Mouse (Mus musculus) myocyte (in vitro differentiated cells): ENCODE measurements at regions not wholly inside any gene's neighbourhood (a gene's known extent, or its start where the extent isn't known, plus 50 kb on each side); places are given as distances from the start of the nearest gene placed in this dataset.

Experiments
- H3K27me3 ChIP-seq: one replicate; pipeline ENCODE4 v1.6.1; 2011; ENCODE audit not compliant: control insufficient read depth, insufficient read depth, insufficient read length
- H3K36me3 ChIP-seq: one replicate; pipeline ENCODE4 v1.6.1; 2011; ENCODE audit not compliant: control insufficient read depth, insufficient read depth
- H3K4me2 ChIP-seq: one replicate; pipeline ENCODE4 v1.6.1; 2011; ENCODE audit warnings: low read depth, control low read depth
- H3K4me3 ChIP-seq: one replicate; pipeline ENCODE4 v1.5.1; 2011; ENCODE audit warnings: mild to moderate bottlenecking, control low read depth, moderate library complexity
- H3K79me2 ChIP-seq: one replicate; pipeline ENCODE4 v1.6.1; 2011; ENCODE audit not compliant: control insufficient read depth, insufficient read depth
- H3ac ChIP-seq: one replicate; pipeline ENCODE4 v1.6.1; 2011; ENCODE audit not compliant: control insufficient read depth, insufficient read length
- CEBPB ChIP-seq: IDR thresholded peaks from 2 replicates; pipeline ENCODE4 v1.6.1; 2011; ENCODE audit warnings: mild to moderate bottlenecking, moderate library complexity; ENCODE audit not compliant: poor library complexity, insufficient read depth, severe bottlenecking
- E2F4 ChIP-seq: IDR thresholded peaks from one replicate; pipeline ENCODE4 v1.6.1; 2011; ENCODE audit warnings: mild to moderate bottlenecking, control low read depth, moderate library complexity; ENCODE audit not compliant: insufficient read depth
- MAX ChIP-seq: IDR thresholded peaks from one replicate; pipeline ENCODE4 v1.6.1; 2011; ENCODE audit warnings: low read depth, mild to moderate bottlenecking, control low read depth
- MYOD1 ChIP-seq, 3 experiments: IDR thresholded peaks; one replicate each; pipeline ENCODE4 v1.6.1; 2011; ENCODE audit warnings: control low read depth in 2 of 3, low read depth in 2 of 3, mild to moderate bottlenecking in 2 of 3, moderate library complexity in 1 of 3; ENCODE audit not compliant: insufficient read length in 2 of 3, control insufficient read depth in 1 of 3
- MYOG ChIP-seq, 3 experiments: IDR thresholded peaks; one replicate each; pipeline ENCODE4 v1.6.1; 2011; ENCODE audit warnings: control low read depth in 2 of 3, low read depth in 2 of 3, mild to moderate bottlenecking in 2 of 3; ENCODE audit not compliant: insufficient read length in 2 of 3, control insufficient read depth in 1 of 3, insufficient read depth in 1 of 3
- POLR2A ChIP-seq: IDR thresholded peaks from one replicate; pipeline ENCODE4 v1.6.1; 2011; ENCODE audit warnings: low read depth, mild to moderate bottlenecking, control low read depth, moderate library complexity; ENCODE audit not compliant: insufficient read length
- POLR2AphosphoS2 ChIP-seq: IDR thresholded peaks from one replicate; pipeline ENCODE4 v1.6.1; 2011; ENCODE audit warnings: low read depth, control low read depth; ENCODE audit not compliant: insufficient read length
- REST ChIP-seq: IDR thresholded peaks from one replicate; pipeline ENCODE4 v1.6.1; 2011; ENCODE audit warnings: mild to moderate bottlenecking, control low read depth, moderate library complexity; ENCODE audit not compliant: insufficient read depth, insufficient read length
- SRF ChIP-seq: IDR thresholded peaks from one replicate; pipeline ENCODE4 v1.6.1; 2011; ENCODE audit warnings: low read depth; ENCODE audit not compliant: control insufficient read depth, insufficient read length
- TCF12 ChIP-seq: IDR thresholded peaks from one replicate; pipeline ENCODE4 v1.6.1; 2011; ENCODE audit warnings: mild to moderate bottlenecking, control low read depth; ENCODE audit not compliant: poor library complexity, insufficient read depth, severe bottlenecking
- TCF3 ChIP-seq: IDR thresholded peaks from one replicate; pipeline ENCODE4 v1.6.1; 2011; ENCODE audit warnings: low read depth, control low read depth; ENCODE audit not compliant: insufficient read length
- USF1 ChIP-seq: IDR thresholded peaks from one replicate; pipeline ENCODE4 v1.6.1; 2011; ENCODE audit warnings: low read depth, mild to moderate bottlenecking, control low read depth, moderate library complexity

- no peak for TF ChIP-seq MYOG (IDR thresholded peaks at IDR 0.05; ENCODE audit: control insufficient read depth in 1 of 3, insufficient read depth in 1 of 3, insufficient read length in 2 of 3, low read depth in 2 of 3)
- no peak for TF ChIP-seq TCF12
- TF ChIP-seq POLR2AphosphoS2: no peak
- no peak for TF ChIP-seq E2F4
- no peak for TF ChIP-seq TCF3
- TF ChIP-seq POLR2A: no peak
- TF ChIP-seq MYOD1 (IDR thresholded peaks at IDR 0.05; ENCODE audit: control insufficient read depth in 1 of 3, insufficient read length in 2 of 3, low read depth in 2 of 3): no peak
- TF ChIP-seq REST: no peak
- TF ChIP-seq USF1: no peak
- no peak for TF ChIP-seq MAX
- TF ChIP-seq CEBPB: no peak
- TF ChIP-seq SRF: no peak
- Histone ChIP-seq H3K4me3 (no peak overlapping the region), H3K4me2 (no peak overlapping the region), H3K36me3 (no peaks in the 10 kb centered on the region), H3K27me3 (no peaks in the 10 kb centered on the region), H3K79me2 (no peaks in the 10 kb centered on the region), H3ac (no peak overlapping the region)
Observed at GRCm38 (mm10) chr8:66779622-66780021, 80.4 kb upstream of the Naf1 start.

DNA sequence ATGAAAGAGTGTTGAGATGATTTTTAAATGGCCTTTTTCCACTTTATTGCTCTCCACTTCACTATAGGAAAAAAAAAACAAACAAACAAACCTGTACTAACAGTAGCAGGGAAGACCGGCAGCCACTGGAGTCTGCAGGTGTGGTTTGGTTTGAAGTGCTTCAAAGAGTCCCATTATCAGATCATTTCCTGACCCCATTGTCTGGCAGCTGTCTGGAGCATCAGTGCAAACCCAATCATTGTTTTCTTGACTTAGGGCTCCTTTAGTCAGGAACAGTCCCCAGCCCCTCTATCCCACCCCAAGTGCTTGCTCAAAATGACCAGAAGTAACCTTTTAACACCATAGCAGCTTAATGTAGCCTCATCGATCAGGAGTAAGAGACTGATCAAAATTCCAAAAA, 77.4 kb upstream of the Naf1 start:
- no peaks in the 10 kb centered on the region for H3K79me2 ChIP-seq
- no peak overlapping the region for H3K4me2 ChIP-seq
- H3ac ChIP-seq: no peak overlapping the region
- H3K36me3 ChIP-seq: no peaks in the 10 kb centered on the region
- TF ChIP-seq USF1: no peak
- H3K27me3 ChIP-seq: no peaks in the 10 kb centered on the region
- no peak overlapping the region for H3K4me3 ChIP-seq

DNA sequence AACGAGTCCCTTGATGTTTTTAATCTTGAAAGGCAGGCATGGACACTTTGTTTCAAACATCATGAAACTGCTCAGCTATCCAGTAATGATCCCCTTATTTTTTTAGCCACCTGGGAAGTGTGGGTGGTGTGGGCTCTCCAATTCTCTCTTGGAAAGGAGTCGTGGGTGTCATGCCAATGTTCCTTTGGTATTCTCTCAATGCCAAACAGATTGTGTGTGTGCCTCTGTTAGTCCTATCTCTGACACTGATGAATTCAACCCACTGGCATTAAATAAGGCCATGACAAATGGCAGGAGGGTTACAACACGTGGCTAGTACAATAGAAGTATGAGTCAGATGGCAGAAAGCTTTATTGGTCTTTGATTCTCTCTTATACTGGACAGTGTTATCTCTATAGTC, 74.0 kb upstream of the Naf1 start:
- no peaks in the 10 kb centered on the region for H3K79me2 ChIP-seq
- H3K4me2 ChIP-seq: no peak overlapping the region
- H3K36me3 ChIP-seq: no peaks in the 10 kb centered on the region
- H3K27me3 ChIP-seq: no peaks in the 10 kb centered on the region
- no peak for TF ChIP-seq SRF
- TF ChIP-seq POLR2A: no peak
- TF ChIP-seq TCF12: no peak
- TF ChIP-seq POLR2AphosphoS2: no peak
- TF ChIP-seq REST: no peak
- no peak for TF ChIP-seq CEBPB
- no peak for TF ChIP-seq MAX
- TF ChIP-seq MYOG (IDR thresholded peaks at IDR 0.05; ENCODE audit: control insufficient read depth in 1 of 3, insufficient read depth in 1 of 3, insufficient read length in 2 of 3, low read depth in 2 of 3): no peak
- TF ChIP-seq USF1: no peak
- TF ChIP-seq MYOD1 (IDR thresholded peaks at IDR 0.05; ENCODE audit: control insufficient read depth in 1 of 3, insufficient read length in 2 of 3, low read depth in 2 of 3): no peak
- no peak for TF ChIP-seq TCF3
- no peak for TF ChIP-seq E2F4
- no peak overlapping the region for H3ac ChIP-seq
- H3K4me3 ChIP-seq: no peak overlapping the region
